Mouse (Mus musculus): Measurements from ENCODE around the gene Fam71f2. TPM values are rescaled to one million over a fixed set of nuclear protein-coding genes. Genes with fewer than 3 reads are reported as not detected.

Fam71f2 gene
- total and polyA plus RNA-seq, 3 experiments, result 0.84 TPM; not detected in 2

DNA sequence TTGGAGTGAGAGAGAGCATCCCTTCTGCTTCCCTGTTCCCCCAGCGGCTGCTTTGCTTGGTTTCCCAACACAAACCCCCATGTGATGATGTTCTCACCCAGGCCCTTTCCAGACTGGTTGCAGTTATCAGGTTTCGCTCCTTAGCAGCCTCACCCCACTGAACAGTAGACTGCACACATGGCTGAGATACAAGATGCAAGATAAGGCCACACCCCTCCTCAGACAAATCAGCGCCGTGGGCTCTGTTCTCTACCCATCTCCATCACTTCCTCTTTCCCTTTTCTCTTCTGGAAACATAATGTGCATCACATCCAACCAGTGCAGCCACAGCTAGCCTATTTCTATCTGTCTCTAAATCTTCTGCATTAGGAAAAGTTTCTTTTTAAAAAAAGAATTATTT, 50.1 kb downstream of the Fam71f2 start (continued):
- peak; percentile 99 for TF ChIP-seq RCOR1 (IDR thresholded peaks at IDR 0.05; ENCODE audit: low read depth, low read length)

Other genes starting within 250 kb of the Fam71f2 start
- not detected in 2 replicates for gene Lep, start 219.4 kb upstream of the Fam71f2 start, total RNA-seq (2012; rRNA removed)
- not detected for gene Lep, start 219.4 kb upstream of the Fam71f2 start, polyA plus RNA-seq (2012; ENCODE audit: insufficient read depth in 1 of 2, insufficient read length in 2 of 2, low read depth in 1 of 2, low replicate concordance in 2 of 2, missing spikeins in 1 of 2)
- 48.2 and 50.1 TPM in 2 replicates for gene Rbm28, start 114.6 kb upstream of the Fam71f2 start, total RNA-seq (2012; rRNA removed)
- 100 to 1,000 TPM in 1 of 2 experiments, 10 to 100 TPM in 1; 91.2 to 312 TPM for gene Rbm28, start 114.6 kb upstream of the Fam71f2 start, polyA plus RNA-seq (2012; ENCODE audit: insufficient read depth in 1 of 2, insufficient read length in 2 of 2, low read depth in 1 of 2, low replicate concordance in 2 of 2, missing spikeins in 1 of 2)
- not detected in 2 replicates for gene Prrt4, start 100.0 kb upstream of the Fam71f2 start, total RNA-seq (2012; rRNA removed)
- gene Prrt4, start 100.0 kb upstream of the Fam71f2 start, polyA plus RNA-seq (2012; ENCODE audit: insufficient read depth in 1 of 2, insufficient read length in 2 of 2, low read depth in 1 of 2, low replicate concordance in 2 of 2, missing spikeins in 1 of 2), result under 1 TPM in 1 of 2 experiments, not detected in 1; 0.17 TPM
- gene Impdh1, start 63.2 kb upstream of the Fam71f2 start, total RNA-seq (2012; rRNA removed), result 15.3 and 17.2 TPM in 2 replicates
- gene Impdh1, start 63.2 kb upstream of the Fam71f2 start, polyA plus RNA-seq (2012; ENCODE audit: insufficient read depth in 1 of 2, insufficient read length in 2 of 2, low read depth in 1 of 2, low replicate concordance in 2 of 2, missing spikeins in 1 of 2), result 10 to 100 TPM in 1 of 2 experiments, not detected in 1; 55.1 TPM
- 15.6 and 18.1 TPM in 2 replicates for gene Hilpda, start 7.1 kb upstream of the Fam71f2 start, total RNA-seq (2012; rRNA removed)
- 10 to 100 TPM in 1 of 2 experiments, not detected in 1; 17.0 TPM for gene Hilpda, start 7.1 kb upstream of the Fam71f2 start, polyA plus RNA-seq (2012; ENCODE audit: insufficient read depth in 1 of 2, insufficient read length in 2 of 2, low read depth in 1 of 2, low replicate concordance in 2 of 2, missing spikeins in 1 of 2)
- gene Fam71f1, start 39.5 kb downstream of the Fam71f2 start, total RNA-seq (2012; rRNA removed), result not detected in 2 replicates
- gene Fam71f1, start 39.5 kb downstream of the Fam71f2 start, polyA plus RNA-seq (2012; ENCODE audit: insufficient read depth in 1 of 2, insufficient read length in 2 of 2, low read depth in 1 of 2, low replicate concordance in 2 of 2, missing spikeins in 1 of 2), result under 1 TPM in 1 of 2 experiments, not detected in 1; 0.13 TPM
- 80.4 and 98.0 TPM in 2 replicates for gene Calu, start 68.5 kb downstream of the Fam71f2 start, total RNA-seq (2012; rRNA removed)
- gene Calu, start 68.5 kb downstream of the Fam71f2 start, polyA plus RNA-seq (2012; ENCODE audit: insufficient read depth in 1 of 2, insufficient read length in 2 of 2, low read depth in 1 of 2, low replicate concordance in 2 of 2, missing spikeins in 1 of 2), result 100 to 1,000 TPM in 1 of 2 experiments, 10 to 100 TPM in 1; 79.4 to 419 TPM
- 0.23 TPM in 1 of 2 replicates, not detected in the other for gene Opn1sw, start 108.9 kb downstream of the Fam71f2 start, total RNA-seq (2012; rRNA removed)
- under 1 TPM in 1 of 2 experiments, not detected in 1; 0.04 TPM for gene Opn1sw, start 108.9 kb downstream of the Fam71f2 start, polyA plus RNA-seq (2012; ENCODE audit: insufficient read depth in 1 of 2, insufficient read length in 2 of 2, low read depth in 1 of 2, low replicate concordance in 2 of 2, missing spikeins in 1 of 2)
- not detected in 2 replicates for gene Ccdc136, start 116.7 kb downstream of the Fam71f2 start, total RNA-seq (2012; rRNA removed)
- under 1 TPM in 1 of 2 experiments, not detected in 1; 0.22 TPM for gene Ccdc136, start 116.7 kb downstream of the Fam71f2 start, polyA plus RNA-seq (2012; ENCODE audit: insufficient read depth in 1 of 2, insufficient read length in 2 of 2, low read depth in 1 of 2, low replicate concordance in 2 of 2, missing spikeins in 1 of 2)
- gene Flnc, start 153.7 kb downstream of the Fam71f2 start, total RNA-seq (2012; rRNA removed), result 0.26 and 0.27 TPM in 2 replicates
- gene Flnc, start 153.7 kb downstream of the Fam71f2 start, polyA plus RNA-seq (2012; ENCODE audit: insufficient read depth in 1 of 2, insufficient read length in 2 of 2, low read depth in 1 of 2, low replicate concordance in 2 of 2, missing spikeins in 1 of 2), result under 1 TPM in 1 of 2 experiments, not detected in 1; 0.31 TPM
- 289 and 312 TPM in 2 replicates for gene Atp6v1f, start 188.1 kb downstream of the Fam71f2 start, total RNA-seq (2012; rRNA removed)
- gene Atp6v1f, start 188.1 kb downstream of the Fam71f2 start, polyA plus RNA-seq (2012; ENCODE audit: insufficient read depth in 1 of 2, insufficient read length in 2 of 2, low read depth in 1 of 2, low replicate concordance in 2 of 2, missing spikeins in 1 of 2), result 100 to 1,000 TPM in 1 of 2 experiments, not detected in 1; 349 TPM
- not detected in 2 replicates for gene Atp6v1fnb, start 191.8 kb downstream of the Fam71f2 start, total RNA-seq (2012; rRNA removed)
- gene Atp6v1fnb, start 191.8 kb downstream of the Fam71f2 start, polyA plus RNA-seq (2012; ENCODE audit: insufficient read depth in 1 of 2, insufficient read length in 2 of 2, low read depth in 1 of 2, low replicate concordance in 2 of 2, missing spikeins in 1 of 2), result under 1 TPM in 1 of 2 experiments, not detected in 1; 0.13 TPM
- 1.0 and 1.3 TPM in 2 replicates for gene Kcp, start 228.4 kb downstream of the Fam71f2 start, total RNA-seq (2012; rRNA removed)
- 1 to 10 TPM in 1 of 2 experiments, not detected in 1; 6.9 TPM for gene Kcp, start 228.4 kb downstream of the Fam71f2 start, polyA plus RNA-seq (2012; ENCODE audit: insufficient read depth in 1 of 2, insufficient read length in 2 of 2, low read depth in 1 of 2, low replicate concordance in 2 of 2, missing spikeins in 1 of 2)
- gene Irf5, start 247.0 kb downstream of the Fam71f2 start, total RNA-seq (2012; rRNA removed), result 8.2 and 9.7 TPM in 2 replicates
- 10 to 100 TPM in 1 of 2 experiments, not detected in 1; 13.3 TPM for gene Irf5, start 247.0 kb downstream of the Fam71f2 start, polyA plus RNA-seq (2012; ENCODE audit: insufficient read depth in 1 of 2, insufficient read length in 2 of 2, low read depth in 1 of 2, low replicate concordance in 2 of 2, missing spikeins in 1 of 2)